Mouse (Mus musculus): ENCODE data around the gene Ccl12.

- TF ChIP-seq CTCF (IDR thresholded peaks at IDR 0.05; ENCODE audit: control insufficient read depth, insufficient read depth, low read length) (no peak), POLR2A (IDR thresholded peaks at IDR 0.05; ENCODE audit: borderline replicate concordance, control insufficient read depth, low read depth, low read length) (no peak)
Measured at GRCm38 (mm10) chr11:82078136-82078730, 23.4 kb upstream of the Ccl12 start.
